Mouse (Mus musculus): Measurements from ENCODE around the gene Ugt2a1. TPM values are rescaled to one million over a fixed set of nuclear protein-coding genes. Genes with fewer than 3 reads are reported as not detected.
"Not testable (repeated sequence)": the region's sequence is repeated elsewhere in the genome, so short reads cannot be mapped to it uniquely, and the experiment has no call there.

Ugt2a1 gene
- total and polyA plus RNA-seq, 3 experiments: not detected

GRCm38 (mm10) chr5:87455519-87455918 is 35.2 kb downstream of the Ugt2a1 start:
- dilution Hi-C loops (cut with MboI; ENCODE audit: extremely low pct_ligation_motif_present, extremely low pct_unique_long_range_greater_than_20kb, low sequenced_read_pairs) (no loop called here), in situ Hi-C loops (cut with MboI; ENCODE audit: low pct_ligation_motif_present, low pct_unique_long_range_greater_than_20kb, low sequenced_read_pairs) (no loop called here)
- Histone ChIP-seq H3K27ac (ENCODE audit: insufficient read depth, low read depth) (no peak overlapping the region), H3K4me3 (replicated peaks in 1 of 3; ENCODE audit: low read depth in 2 of 3, low read length in 2 of 3, poor library complexity in 1 of 3) (no peak overlapping the region), H3K27me3 (replicated peaks) (no peaks in the 10 kb centered on the region), H3K36me3 (replicated peaks in 1 of 2; ENCODE audit: control insufficient read depth in 1 of 2, insufficient read depth in 1 of 2, low read length in 1 of 2) (no peaks in the 10 kb centered on the region), H3K9me3 (replicated peaks; ENCODE audit: low read length) (no peaks in the 10 kb centered on the region), H3K4me2 (ENCODE audit: insufficient read depth, low read depth, poor library complexity, severe bottlenecking) (no peak overlapping the region), H3K4me1 (ENCODE audit: control insufficient read depth in 1 of 2, insufficient read depth in 2 of 2) (no peaks in the 10 kb centered on the region), H3K9ac (ENCODE audit: insufficient read depth, low read depth) (no peak overlapping the region), H3K79me2 (replicated peaks; ENCODE audit: control insufficient read depth, extremely low read depth, insufficient read depth, poor library complexity, severe bottlenecking) (no peaks in the 10 kb centered on the region)
- DNase-seq (ENCODE audit: extremely low read depth): no peak
- TF ChIP-seq KAT2A (IDR thresholded peaks at IDR 0.05; ENCODE audit: insufficient replicate concordance, low read length) (no peak), RAD21 (IDR thresholded peaks at IDR 0.05; ENCODE audit: low read depth, low read length) (no peak), JUND (conservative IDR thresholded peaks at IDR 0.05; ENCODE audit: low read depth, low read length) (no peak), BHLHE40 (IDR thresholded peaks at IDR 0.05; ENCODE audit: low read depth, low read length) (no peak), USF2 (conservative IDR thresholded peaks at IDR 0.05; ENCODE audit: low read depth, low read length) (no peak), CHD2 (IDR thresholded peaks at IDR 0.05; ENCODE audit: low read length) (no peak), E2F4 (IDR thresholded peaks at IDR 0.05; ENCODE audit: insufficient replicate concordance, low read depth, low read length) (no peak), MAZ (IDR thresholded peaks at IDR 0.05; ENCODE audit: low read depth, low read length) (no peak), MXI1 (IDR thresholded peaks at IDR 0.05; ENCODE audit: low read depth, low read length) (no peak), MAFK (IDR thresholded peaks at IDR 0.05; ENCODE audit: insufficient replicate concordance, low read length) (no peak), IRF4 (IDR thresholded peaks at IDR 0.05; ENCODE audit: low read depth, low read length) (no peak), MEF2A (IDR thresholded peaks at IDR 0.05; ENCODE audit: borderline replicate concordance, low read depth, low read length) (no peak), ZNF384 (IDR thresholded peaks at IDR 0.05; ENCODE audit: low read depth, low read length) (no peak), USF1 (IDR thresholded peaks at IDR 0.05; ENCODE audit: low read depth, low read length) (no peak), ELF1 (IDR thresholded peaks at IDR 0.05; ENCODE audit: low read depth, low read length) (no peak), MYC (IDR thresholded peaks at IDR 0.05; ENCODE audit: low read depth, low read length) (no peak), HCFC1 (IDR thresholded peaks at IDR 0.05; ENCODE audit: low read depth, low read length) (no peak), ETS1 (conservative IDR thresholded peaks at IDR 0.05; ENCODE audit: low read depth, low read length) (no peak), ZKSCAN1 (IDR thresholded peaks at IDR 0.05; ENCODE audit: borderline replicate concordance, low read depth, low read length) (no peak)

- H3K9me3 ChIP-seq (replicated peaks; ENCODE audit: low read length); H3K4me3 ChIP-seq (replicated peaks in 1 of 3; ENCODE audit: low read depth in 2 of 3, low read length in 2 of 3, poor library complexity in 1 of 3); H3K9ac ChIP-seq (ENCODE audit: insufficient read depth, low read depth); H3K4me1 ChIP-seq (ENCODE audit: control insufficient read depth in 1 of 2, insufficient read depth in 2 of 2); in situ Hi-C loops (cut with MboI; ENCODE audit: low pct_ligation_motif_present, low pct_unique_long_range_greater_than_20kb, low sequenced_read_pairs); H3K27me3 ChIP-seq (replicated peaks); H3K4me2 ChIP-seq (ENCODE audit: insufficient read depth, low read depth, poor library complexity, severe bottlenecking); H3K36me3 ChIP-seq (replicated peaks in 1 of 2; ENCODE audit: control insufficient read depth in 1 of 2, insufficient read depth in 1 of 2, low read length in 1 of 2); H3K79me2 ChIP-seq (replicated peaks; ENCODE audit: control insufficient read depth, extremely low read depth, insufficient read depth, poor library complexity, severe bottlenecking); H3K27ac ChIP-seq (ENCODE audit: insufficient read depth, low read depth); DNase-seq (ENCODE audit: extremely low read depth); dilution Hi-C loops (cut with MboI; ENCODE audit: extremely low pct_ligation_motif_present, extremely low pct_unique_long_range_greater_than_20kb, low sequenced_read_pairs): not testable (repeated sequence)
These were observed 38.2 kb downstream of the Ugt2a1 start for GRCm38 (mm10) chr5:87452514-87452913.

All from CH12.LX (cell line).